Mouse (Mus musculus) heart, postnatal 0 days (tissue): ENCODE results near the gene Nsun5.

Source experiments
- CTCF ChIP-seq: IDR thresholded peaks from 2 replicates; pipeline ENCODE4 v1.5.1; 2016; ENCODE audit warnings: antibody characterized with exemption, control low read depth, low read depth
- EP300 ChIP-seq: IDR thresholded peaks from 2 replicates; pipeline ENCODE4 v1.6.1; 2016; ENCODE audit warnings: antibody characterized with exemption, low read depth

GRCm38 (mm10) chr5:135404623-135405022 is 34.9 kb downstream of the Nsun5 start:
- no peak for TF ChIP-seq EP300
- no peak for TF ChIP-seq CTCF
